Mouse (Mus musculus) heart, adult 8-10 months (tissue): ENCODE measurements around the gene Prkn. TPM values are rescaled to one million over a fixed set of nuclear protein-coding genes. Genes with fewer than 3 reads are reported as not detected.

Experiments used
- DNase-seq: peaks from one replicate; pipeline ENCODE4 v3.0.0; 2022; ENCODE audit warnings: low spot score
- total RNA-seq, 4 experiments: library from RNA; stranded (reverse); gene quantifications; 2 replicates each; pipeline ENCODE4 v1.2.4; 2022

The Prkn gene
- 10 to 100 TPM; 12.6 to 16.3 (median 15.2) TPM for total RNA-seq

- DNase-seq = peak; percentile 99
Observed at GRCm38 (mm10) chr17:10840148-10840707, at the start of gene Prkn, which contains the start of gene Pacrg. Gene Prkn, plus strand, starts transcription at chr17:10840384. Gene Pacrg, minus strand, starts transcription at chr17:10840311.

GRCm38 (mm10) chr17:10791661-10792060 is 48.5 kb upstream of the Prkn start:
- DNase-seq = no peak

- no peak for DNase-seq
Observed at GRCm38 (mm10) chr17:10806692-10807091, 33.5 kb upstream of the Prkn start.

GRCm38 (mm10) chr17:10807261-10807998 is 32.8 kb upstream of the Prkn start:
- no peak for DNase-seq

- no peak for DNase-seq
Observed at GRCm38 (mm10) chr17:10808571-10808970, 31.6 kb upstream of the Prkn start.

- no peak for DNase-seq
Observed at GRCm38 (mm10) chr17:10818971-10819370, 21.2 kb upstream of the Prkn start.

- peak; percentile 39 for DNase-seq
Observed at GRCm38 (mm10) chr17:10840731-10841201, 582 bp downstream of the Prkn start.

- peak; percentile 15 for DNase-seq
Observed at GRCm38 (mm10) chr17:10854207-10854606, 14.0 kb downstream of the Prkn start.

- DNase-seq = no peak
Observed at GRCm38 (mm10) chr17:10874208-10875187, 34.3 kb downstream of the Prkn start.

GRCm38 (mm10) chr17:10878986-10879385 is 38.8 kb downstream of the Prkn start:
- DNase-seq = no peak

- no peak for DNase-seq
Observed at GRCm38 (mm10) chr17:10882260-10882659, 42.1 kb downstream of the Prkn start.

GRCm38 (mm10) chr17:10887924-10888323 is 47.7 kb downstream of the Prkn start:
- peak; percentile 16 for DNase-seq

GRCm38 (mm10) chr17:10901686-10902228 is 61.6 kb downstream of the Prkn start:
- no peak for DNase-seq

- DNase-seq = no peak
Observed at GRCm38 (mm10) chr17:10936698-10937097, 96.5 kb downstream of the Prkn start.

GRCm38 (mm10) chr17:10937844-10938243 is 97.7 kb downstream of the Prkn start:
- no peak for DNase-seq

- DNase-seq = no peak
Observed at GRCm38 (mm10) chr17:10938755-10939154, 98.6 kb downstream of the Prkn start.

GRCm38 (mm10) chr17:10946552-10946951 is 106.4 kb downstream of the Prkn start:
- no peak for DNase-seq

- DNase-seq = no peak
Observed at GRCm38 (mm10) chr17:10947614-10948013, 107.4 kb downstream of the Prkn start.

- DNase-seq = no peak
Observed at GRCm38 (mm10) chr17:10959066-10959864, 119.1 kb downstream of the Prkn start.

GRCm38 (mm10) chr17:10962151-10962550 is 122.0 kb downstream of the Prkn start:
- DNase-seq = no peak

- DNase-seq = no peak
Observed at GRCm38 (mm10) chr17:10982136-10982535, 142.0 kb downstream of the Prkn start.
